Mouse (Mus musculus) liver, embryonic 13.5 days (tissue): ENCODE data around the gene Mecom. TPM values are rescaled to one million over a fixed set of nuclear protein-coding genes. Genes with fewer than 3 reads are reported as not detected.

ENCODE experiments used
- ATAC-seq: fragments of 200-750 bp; cut with Nextera tagmentation; 2 replicates; pipeline ENCODE4 v1.8.0; 2017; ENCODE audit warnings: low read depth, mild to moderate bottlenecking, moderate number of reproducible peaks, moderate library complexity
- DNase-seq: peaks from one replicate; pipeline ENCODE4 v3.0.0; 2022
- H3K27ac ChIP-seq: fragments of 300-500 bp; sonication (generic); 2 replicates; pipeline ENCODE4 v1.5.1; 2015; ENCODE audit warnings: moderate library complexity, mild to moderate bottlenecking, inconsistent platforms
- H3K27me3 ChIP-seq: fragments of 300-500 bp; sonication (generic); 2 replicates; pipeline ENCODE4 v1.6.1; 2015; ENCODE audit warnings: mild to moderate bottlenecking, inconsistent platforms
- H3K36me3 ChIP-seq: fragments of 300-500 bp; sonication (generic); 2 replicates; pipeline ENCODE4 v1.6.1; 2015; ENCODE audit warnings: mild to moderate bottlenecking, inconsistent platforms
- H3K4me1 ChIP-seq: fragments of 300-500 bp; sonication (generic); replicated peaks from 2 replicates; pipeline ENCODE4 v1.6.1; 2015; ENCODE audit warnings: inconsistent platforms
- H3K4me2 ChIP-seq: fragments of 300-500 bp; sonication (generic); 2 replicates; pipeline ENCODE4 v1.6.1; 2015; ENCODE audit warnings: inconsistent platforms, mild to moderate bottlenecking, moderate library complexity
- H3K4me3 ChIP-seq: fragments of 300-500 bp; sonication (generic); replicated peaks from 2 replicates; pipeline ENCODE4 v1.5.1; 2015; ENCODE audit warnings: mild to moderate bottlenecking, inconsistent platforms
- H3K9ac ChIP-seq: fragments of 300-500 bp; sonication (generic); 2 replicates; pipeline ENCODE4 v1.6.1; 2015; ENCODE audit warnings: mild to moderate bottlenecking, inconsistent platforms
- H3K9me3 ChIP-seq: fragments of 300-500 bp; sonication (generic); replicated peaks from 2 replicates; pipeline ENCODE4 v1.6.1; 2016; ENCODE audit warnings: inconsistent platforms
- WGBS: fragments of 180-500 bp; shearing (Covaris S2); methylation state at CpG from one replicate; pipeline ENCODE4 v1.1.7; 2015; ENCODE audit not compliant: insufficient replicate concordance; 5-methylcytosine and 5-hydroxymethylcytosine counted together
- polyA plus RNA-seq: library from polyadenylated mRNA; unstranded; fragments of >200 nt; fragmentation: Nextera tagmentation; extraction: Ambion mirVana; gene quantifications from 2 replicates; pipeline ENCODE4 v1.2.1, GENCODE M21; 2015

Mecom gene
- polyA plus RNA-seq, 1 experiment from 2014 or later: 0.81 TPM

DNA sequence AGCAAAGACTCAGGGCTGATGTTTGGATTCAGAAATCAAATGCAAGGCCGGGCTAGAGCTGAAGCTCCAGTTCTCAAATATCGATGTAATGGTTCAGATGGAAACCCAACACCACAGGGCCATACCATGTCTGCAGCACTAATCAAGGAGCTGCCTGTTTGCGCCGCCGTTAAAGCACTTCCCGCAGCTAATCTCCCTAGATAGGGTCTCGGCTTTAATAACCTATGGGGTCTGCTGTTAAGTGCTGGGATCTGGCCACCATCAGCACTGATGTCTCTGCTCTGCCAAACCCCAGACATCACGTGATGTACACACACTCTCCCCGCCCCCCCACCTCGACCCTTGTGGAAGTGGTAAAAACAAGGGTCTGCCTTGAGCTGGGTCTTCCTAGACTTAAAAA, 289.4 kb downstream of the Mecom start:
- Histone ChIP-seq H3K4me2 (no peak overlapping the region), H3K36me3 (no peaks in the 10 kb centered on the region), H3K27ac (no peak overlapping the region), H3K27me3 (no peaks in the 10 kb centered on the region), H3K4me3 (no peak overlapping the region), H3K9ac (no peak overlapping the region), H3K4me1 (no peaks in the 10 kb centered on the region), H3K9me3 (no peaks in the 10 kb centered on the region)
- ATAC-seq: no peak
- WGBS: 43% methylated on average over 10 of the region's 10 CpGs
- no peak for DNase-seq

DNA sequence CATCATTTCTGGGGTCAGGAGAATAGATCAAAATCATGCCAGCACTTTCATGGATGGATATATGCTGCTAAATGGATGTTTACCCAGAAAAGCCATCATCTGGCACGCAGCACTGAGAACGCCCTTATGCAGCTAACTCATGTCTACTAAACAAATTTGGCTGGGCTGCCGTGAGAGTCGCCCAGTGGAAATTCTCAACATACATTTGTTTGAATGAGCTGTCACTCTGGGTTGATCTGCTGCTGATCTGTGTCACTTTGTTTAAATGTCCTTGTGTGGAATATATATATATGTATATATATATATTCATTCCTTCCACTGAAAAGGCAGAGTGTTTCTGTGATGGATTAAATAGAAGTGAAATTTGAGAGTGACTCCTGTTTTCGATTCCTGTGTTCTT, 290.0 kb downstream of the Mecom start:
- DNase-seq (no peak), ATAC-seq (no peak)
- Histone ChIP-seq H3K27ac (no peak overlapping the region), H3K9me3 (no peaks in the 10 kb centered on the region), H3K27me3 (no peaks in the 10 kb centered on the region), H3K36me3 (no peaks in the 10 kb centered on the region), H3K4me3 (no peak overlapping the region), H3K9ac (no peak overlapping the region), H3K4me2 (no peak overlapping the region), H3K4me1 (no peaks in the 10 kb centered on the region)
- 65% methylated on average over 5 of the region's 5 CpGs for WGBS

DNA sequence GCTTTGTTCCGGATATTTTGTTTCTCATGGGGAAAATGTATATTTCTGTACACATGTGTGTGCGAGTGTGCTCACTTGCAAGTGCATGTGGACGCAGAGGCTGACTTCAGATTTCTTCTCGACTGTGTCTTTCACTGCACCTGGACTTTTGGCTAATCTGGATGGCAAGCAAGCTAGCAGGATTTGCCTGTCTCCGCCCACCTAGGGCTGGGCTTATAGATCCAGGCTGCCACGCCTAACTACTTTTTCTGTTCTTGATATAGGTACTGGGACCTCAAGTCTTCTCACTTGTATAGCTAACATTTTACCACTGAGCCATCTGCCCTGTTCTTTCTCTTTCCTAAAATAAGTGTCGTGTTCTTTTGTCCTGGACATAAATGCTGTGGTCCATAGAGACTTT, 290.9 kb downstream of the Mecom start:
- DNase-seq (no peak), ATAC-seq (no peak)
- no peaks in the 10 kb centered on the region for H3K27me3 ChIP-seq
- H3K36me3 ChIP-seq: no peaks in the 10 kb centered on the region
- no peak overlapping the region for H3K27ac ChIP-seq
- H3K4me2 ChIP-seq: no peak overlapping the region
- H3K4me3 ChIP-seq: no peak overlapping the region
- no peak overlapping the region for H3K9ac ChIP-seq
- no peaks in the 10 kb centered on the region for H3K4me1 ChIP-seq
- no peaks in the 10 kb centered on the region for H3K9me3 ChIP-seq
- 65% methylated on average over 7 of the region's 7 CpGs for WGBS

DNA sequence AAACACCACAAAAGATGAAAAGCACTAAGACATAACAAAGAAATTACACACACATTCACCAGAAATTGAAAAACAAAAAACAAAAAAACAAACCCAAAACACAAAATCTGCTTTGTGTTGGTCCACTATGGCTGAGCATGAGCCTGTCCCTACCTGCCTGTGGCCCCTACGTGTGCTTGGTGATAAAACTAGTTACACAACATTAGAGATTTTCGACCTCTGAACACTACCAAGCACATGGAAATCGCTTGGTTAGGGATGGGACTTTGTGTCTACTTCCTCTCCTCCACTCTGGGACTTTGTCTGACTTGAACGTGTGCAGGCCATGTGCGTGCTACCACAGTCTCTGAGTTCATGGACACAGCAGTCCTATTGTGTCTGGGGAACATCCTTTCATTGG, 292.0 kb downstream of the Mecom start:
- H3K27ac ChIP-seq: no peak overlapping the region
- 49% methylated on average over 5 of the region's 5 CpGs for WGBS
- no peaks in the 10 kb centered on the region for H3K4me1 ChIP-seq
- DNase-seq: no peak
- H3K36me3 ChIP-seq: no peaks in the 10 kb centered on the region
- H3K9me3 ChIP-seq: no peaks in the 10 kb centered on the region
- no peak for ATAC-seq
- no peak overlapping the region for H3K4me2 ChIP-seq
- H3K27me3 ChIP-seq: no peaks in the 10 kb centered on the region
- H3K4me3 ChIP-seq: no peak overlapping the region
- H3K9ac ChIP-seq: no peak overlapping the region

DNA sequence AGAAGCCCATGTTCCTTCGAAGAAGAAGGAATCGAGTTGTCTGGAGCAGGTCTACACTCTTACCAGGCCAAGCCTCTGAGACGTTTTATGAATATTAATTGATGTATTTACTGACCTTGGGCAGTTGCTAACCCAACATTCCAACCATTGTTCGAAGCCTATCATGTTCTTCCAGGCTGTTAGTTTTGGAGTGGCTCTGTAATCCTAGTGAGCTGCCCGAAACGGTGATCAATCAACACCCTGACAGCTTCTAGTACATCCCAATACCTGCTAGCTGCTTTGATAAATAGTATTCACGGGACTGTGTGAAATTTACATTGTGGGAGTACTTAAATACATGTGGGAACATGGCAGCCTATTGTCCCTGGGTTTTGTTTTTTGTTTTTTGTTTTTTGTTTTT, 293.4 kb downstream of the Mecom start:
- 44% methylated on average over 7 of the region's 7 CpGs for WGBS
- Histone ChIP-seq H3K4me1 (no peaks in the 10 kb centered on the region), H3K4me3 (no peak overlapping the region), H3K27ac (no peak overlapping the region), H3K27me3 (no peaks in the 10 kb centered on the region), H3K4me2 (no peak overlapping the region), H3K9me3 (no peaks in the 10 kb centered on the region), H3K36me3 (no peaks in the 10 kb centered on the region), H3K9ac (no peak overlapping the region)
- ATAC-seq (no peak), DNase-seq (no peak)

DNA sequence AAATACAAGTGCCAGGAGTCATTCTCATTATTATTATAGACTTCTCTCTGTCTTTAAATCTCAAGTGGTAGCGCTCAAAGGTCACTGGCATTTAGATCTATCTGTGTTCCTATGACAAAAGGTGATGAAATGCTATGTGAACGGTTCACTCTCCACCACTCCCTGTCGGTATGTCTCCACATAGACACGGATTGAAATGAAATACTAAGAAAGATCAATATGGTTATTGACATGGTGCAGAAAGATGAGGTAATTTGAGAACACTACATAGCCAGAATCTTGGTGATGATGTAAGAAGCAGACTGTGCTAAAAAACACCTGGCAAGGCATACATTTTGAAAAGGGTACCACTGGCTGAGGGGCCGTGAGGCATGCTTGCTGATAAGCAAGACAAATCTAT, 294.1 kb downstream of the Mecom start:
- Histone ChIP-seq H3K4me2 (no peak overlapping the region), H3K4me3 (no peak overlapping the region), H3K9me3 (no peaks in the 10 kb centered on the region), H3K36me3 (no peaks in the 10 kb centered on the region), H3K27me3 (no peaks in the 10 kb centered on the region), H3K27ac (no peak overlapping the region), H3K4me1 (no peaks in the 10 kb centered on the region), H3K9ac (no peak overlapping the region)
- 61% methylated on average over 5 of the region's 5 CpGs for WGBS
- ATAC-seq (no peak), DNase-seq (no peak)

DNA sequence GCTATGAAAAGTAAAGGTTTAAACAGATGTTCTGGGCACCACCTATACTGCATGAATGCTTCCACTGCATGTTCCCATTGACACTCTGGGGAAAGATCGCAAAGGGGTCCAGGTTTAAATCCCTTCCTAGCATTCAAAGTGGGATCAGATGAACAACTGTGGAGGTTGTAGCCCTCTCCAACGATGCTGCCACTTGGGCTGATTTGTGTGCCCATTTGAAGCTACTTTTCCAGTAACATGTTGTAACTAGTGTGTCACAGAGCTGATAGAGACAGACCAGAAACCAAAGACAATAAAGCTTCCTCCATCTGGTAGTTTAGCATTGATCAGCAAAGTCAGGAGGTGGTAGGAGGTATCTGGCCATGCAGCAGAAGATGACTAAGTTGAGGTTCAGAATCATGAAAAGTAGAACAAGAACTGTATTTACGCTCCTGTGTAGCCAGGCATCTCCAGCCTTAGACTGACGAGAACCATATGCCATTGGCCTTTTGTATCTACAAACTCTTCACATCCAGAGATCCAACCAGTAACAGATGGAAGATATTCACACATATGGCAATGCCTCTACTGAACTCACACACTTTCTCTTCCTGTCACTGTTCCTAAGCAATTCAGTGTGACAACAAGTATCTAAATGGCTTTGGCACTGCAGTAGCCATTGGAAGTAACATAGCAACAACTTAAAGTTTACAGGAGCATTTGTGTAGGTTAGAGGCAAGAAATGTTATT, 299.0 kb downstream of the Mecom start:
- Histone ChIP-seq H3K27me3 (no peaks in the 10 kb centered on the region), H3K4me3 (no peak overlapping the region), H3K36me3 (no peaks in the 10 kb centered on the region), H3K27ac (no peak overlapping the region), H3K9me3 (no peaks in the 10 kb centered on the region), H3K9ac (no peak overlapping the region), H3K4me1 (no peaks in the 10 kb centered on the region), H3K4me2 (no peak overlapping the region)
- ATAC-seq (no peak), DNase-seq (no peak)
- WGBS: 69% methylated on average over 4 of the region's 4 CpGs

DNA sequence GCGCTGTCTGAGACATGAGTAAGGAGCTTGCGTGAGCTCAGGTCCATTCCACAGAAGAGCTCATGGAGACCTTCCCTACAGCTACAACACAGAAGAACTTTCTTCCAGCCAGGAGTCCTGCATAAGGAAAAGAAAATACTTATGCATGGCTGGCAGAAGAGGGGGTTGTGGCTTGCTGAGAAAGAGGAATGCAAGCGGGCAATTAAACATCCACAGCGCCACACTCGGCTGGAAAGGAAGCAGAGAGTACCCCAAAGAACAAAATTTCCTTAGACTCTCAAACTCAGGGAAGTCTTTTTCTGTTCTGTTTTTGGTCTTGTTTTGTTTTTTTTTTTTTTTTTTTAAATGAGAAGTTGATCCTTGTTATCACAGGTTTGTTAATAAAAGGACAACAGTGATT, 300.6 kb downstream of the Mecom start:
- Histone ChIP-seq H3K4me2 (no peak overlapping the region), H3K36me3 (no peaks in the 10 kb centered on the region), H3K27ac (no peak overlapping the region), H3K9ac (no peak overlapping the region), H3K9me3 (no peaks in the 10 kb centered on the region), H3K4me1 (no peaks in the 10 kb centered on the region), H3K4me3 (no peak overlapping the region), H3K27me3 (no peaks in the 10 kb centered on the region)
- WGBS: 66% methylated on average over 5 of the region's 5 CpGs
- ATAC-seq: no peak
- DNase-seq: no peak

DNA sequence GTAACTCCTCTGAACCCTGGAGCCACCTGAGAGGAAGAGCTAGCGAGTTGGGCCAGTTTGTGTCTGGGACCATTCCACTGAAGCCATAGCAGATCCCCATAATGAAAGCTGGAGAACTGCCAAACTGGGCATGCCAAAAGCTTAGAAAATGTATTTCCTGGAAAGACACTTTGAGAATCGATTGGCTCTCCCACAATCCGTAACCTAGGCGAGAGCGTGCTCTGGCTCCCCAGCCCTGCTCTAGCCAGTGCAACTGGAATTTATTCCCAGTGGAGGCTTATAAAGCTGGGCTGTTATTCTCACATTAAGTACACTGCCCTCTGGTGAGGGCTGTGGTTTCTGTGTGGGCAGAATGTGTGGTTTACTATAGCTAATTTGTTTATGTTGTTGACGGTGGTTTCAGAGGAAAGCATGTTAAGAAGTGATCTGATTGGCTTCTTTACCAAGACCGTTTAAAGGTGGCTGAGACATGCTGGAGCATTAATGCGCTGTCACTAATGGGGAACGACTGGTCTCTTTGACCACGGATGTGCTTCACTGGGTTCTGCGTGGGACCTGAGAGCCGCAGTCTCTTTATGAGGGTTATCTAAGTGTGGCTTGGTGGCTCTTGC, 301.3 kb downstream of the Mecom start:
- Histone ChIP-seq H3K27ac (no peak overlapping the region), H3K27me3 (no peaks in the 10 kb centered on the region), H3K4me2 (no peak overlapping the region), H3K4me1 (no peaks in the 10 kb centered on the region), H3K36me3 (no peaks in the 10 kb centered on the region), H3K9me3 (no peaks in the 10 kb centered on the region), H3K4me3 (no peak overlapping the region), H3K9ac (no peak overlapping the region)
- WGBS: 53% methylated on average over 12 of the region's 12 CpGs
- DNase-seq (no peak), ATAC-seq (no peak)

DNA sequence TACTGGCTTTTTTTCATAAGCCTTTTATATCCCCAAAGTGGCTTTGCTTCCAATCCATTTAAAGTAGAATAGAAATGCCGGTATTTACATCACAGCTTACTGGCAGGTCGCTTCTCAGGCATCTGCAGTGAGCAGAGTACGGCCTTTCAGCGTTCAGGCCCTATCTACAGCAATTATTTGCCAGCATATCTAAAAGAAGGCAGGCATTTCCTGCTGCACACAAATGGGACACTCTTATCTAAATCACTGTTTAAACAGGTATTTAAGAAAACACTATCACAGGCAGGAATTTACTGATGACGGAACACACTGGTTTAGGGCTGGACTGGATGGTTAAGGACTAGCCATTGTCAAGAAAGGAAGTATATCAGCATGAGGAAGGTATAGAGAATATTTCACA, 301.9 kb downstream of the Mecom start:
- no peak for ATAC-seq
- H3K27me3 ChIP-seq: no peaks in the 10 kb centered on the region
- H3K4me1 ChIP-seq: no peaks in the 10 kb centered on the region
- no peak overlapping the region for H3K9ac ChIP-seq
- H3K9me3 ChIP-seq: no peaks in the 10 kb centered on the region
- no peak overlapping the region for H3K4me2 ChIP-seq
- H3K27ac ChIP-seq: no peak overlapping the region
- WGBS: 35% methylated on average over 5 of the region's 5 CpGs
- no peak for DNase-seq
- H3K4me3 ChIP-seq: no peak overlapping the region
- H3K36me3 ChIP-seq: no peaks in the 10 kb centered on the region

DNA sequence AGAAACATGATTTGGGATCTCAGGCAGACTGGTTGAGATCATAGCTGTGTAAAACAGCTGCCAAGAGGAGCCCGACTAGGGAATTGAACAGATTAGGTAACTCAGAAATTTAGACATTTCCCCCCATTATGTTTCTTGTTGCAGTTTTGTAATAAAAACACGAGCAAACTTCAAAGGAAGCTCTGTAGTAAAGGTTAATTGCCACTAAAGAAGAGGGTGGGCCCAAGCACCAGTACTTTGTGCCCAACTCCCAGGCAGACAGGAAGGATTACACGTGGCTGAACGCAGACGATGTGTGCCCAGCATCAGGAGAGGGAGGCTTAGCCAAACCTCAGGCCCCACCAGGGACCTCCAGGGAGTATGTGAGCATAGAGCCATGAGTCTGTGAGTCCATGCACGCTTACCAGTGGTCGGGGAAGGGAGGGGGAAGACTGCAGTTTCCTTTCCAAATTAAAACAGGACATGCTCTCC, 303.4 kb downstream of the Mecom start:
- Histone ChIP-seq H3K27ac (no peak overlapping the region), H3K4me1 (no peaks in the 10 kb centered on the region), H3K27me3 (no peaks in the 10 kb centered on the region), H3K4me3 (no peak overlapping the region), H3K9me3 (no peaks in the 10 kb centered on the region), H3K36me3 (no peaks in the 10 kb centered on the region), H3K9ac (no peak overlapping the region), H3K4me2 (no peak overlapping the region)
- ATAC-seq (no peak), DNase-seq (no peak)
- 36% methylated on average over 7 of the region's 7 CpGs for WGBS

DNA sequence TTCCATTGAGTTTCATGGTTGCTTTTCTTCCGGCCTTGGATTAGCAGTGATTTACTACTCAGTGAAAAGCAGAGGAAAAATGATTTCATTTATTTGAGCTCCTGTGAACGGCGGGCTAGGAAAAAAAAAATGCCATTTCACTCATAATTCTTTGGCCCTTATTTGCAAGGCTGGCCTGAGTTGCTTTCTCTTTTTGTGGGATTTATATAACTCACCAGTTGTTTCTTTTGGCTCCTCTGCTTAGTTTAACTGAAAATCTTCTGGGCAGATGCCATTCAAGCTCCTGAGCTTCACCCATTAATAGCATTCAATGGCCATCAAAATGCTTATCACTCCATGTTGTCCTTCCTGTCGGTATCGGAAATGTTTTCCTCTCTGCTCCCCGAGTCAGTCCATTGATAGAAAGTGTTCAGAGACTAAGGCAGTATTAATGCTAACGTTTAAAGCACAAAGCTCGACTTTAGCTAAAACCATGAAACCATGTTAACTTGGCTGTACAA, 304.0 kb downstream of the Mecom start:
- Histone ChIP-seq H3K4me2 (no peak overlapping the region), H3K27me3 (no peaks in the 10 kb centered on the region), H3K4me1 (no peaks in the 10 kb centered on the region), H3K27ac (no peak overlapping the region), H3K9me3 (no peaks in the 10 kb centered on the region), H3K36me3 (no peaks in the 10 kb centered on the region), H3K9ac (no peak overlapping the region), H3K4me3 (no peak overlapping the region)
- ATAC-seq: no peak
- 43% methylated on average over 8 of the region's 8 CpGs for WGBS
- DNase-seq: no peak
